Mouse (Mus musculus) kidney, postnatal 0 days (tissue): Measurements from ENCODE around the gene Prcp. TPM values are rescaled to one million over a fixed set of nuclear protein-coding genes. Genes with fewer than 3 reads are reported as not detected.
A peak's percentile ranks its signal among the peaks of the same experiment; 100 is the strongest.

ENCODE experiments used
- ATAC-seq: fragments of 200-750 bp; cut with Nextera tagmentation; replicated peaks from 2 replicates; pipeline ENCODE4 v1.8.0; 2017; ENCODE audit warnings: low read depth, moderate number of reproducible peaks, moderate TSS enrichment, moderate library complexity; ENCODE audit not compliant: low FRiP score
- DNase-seq: peaks from one replicate; pipeline ENCODE4 v3.0.0-alpha.2; 2016; ENCODE audit warnings: low spot score
- H3K27ac ChIP-seq: fragments of 300-500 bp; sonication (generic); 2 replicates; pipeline ENCODE4 v1.5.1; 2014; ENCODE audit warnings: mild to moderate bottlenecking
- H3K27me3 ChIP-seq: fragments of 300-500 bp; sonication (generic); 2 replicates; pipeline ENCODE4 v1.6.1; 2014; ENCODE audit warnings: low read length, mixed read lengths; ENCODE audit not compliant: insufficient read depth
- H3K36me3 ChIP-seq: fragments of 300-500 bp; sonication (generic); 2 replicates; pipeline ENCODE4 v1.6.1; 2014; ENCODE audit warnings: low read length, mixed read lengths; ENCODE audit not compliant: insufficient read depth
- H3K4me1 ChIP-seq: fragments of 300-500 bp; sonication (generic); replicated peaks from 2 replicates; pipeline ENCODE4 v1.6.1; 2014; ENCODE audit warnings: antibody characterized with exemption, low read length, mixed read lengths; ENCODE audit not compliant: insufficient read depth
- H3K4me2 ChIP-seq: fragments of 300-500 bp; sonication (generic); 2 replicates; pipeline ENCODE4 v1.6.1; 2014; ENCODE audit warnings: mild to moderate bottlenecking, low read length, moderate library complexity, mixed read lengths
- H3K4me3 ChIP-seq: fragments of 300-500 bp; sonication (generic); replicated peaks from 2 replicates; pipeline ENCODE4 v1.5.1; 2014; ENCODE audit warnings: low read depth, low read length
- H3K9ac ChIP-seq: fragments of 300-500 bp; sonication (generic); 2 replicates; pipeline ENCODE4 v1.6.1; 2014; ENCODE audit warnings: low read depth, low read length
- H3K9me3 ChIP-seq: fragments of 300-500 bp; sonication (generic); replicated peaks from 2 replicates; pipeline ENCODE4 v1.6.1; 2016; ENCODE audit warnings: low read length, inconsistent platforms, mixed read lengths
- CTCF ChIP-seq: IDR thresholded peaks from 2 replicates; pipeline ENCODE4 v1.5.1; 2016; ENCODE audit warnings: antibody characterized with exemption, low read depth, mild to moderate bottlenecking, moderate library complexity
- WGBS: fragments of 180-500 bp; shearing (Covaris S2); extraction: QIAGEN DNeasy Blood & Tissue Kit; methylation state at CpG from one replicate; pipeline ENCODE4 v1.1.7; 2014; 5-methylcytosine and 5-hydroxymethylcytosine counted together
- polyA plus RNA-seq: library from polyadenylated mRNA; unstranded; fragments of >200 nt; fragmentation: Nextera tagmentation; extraction: Ambion mirVana; gene quantifications from 2 replicates; pipeline ENCODE4 v1.2.1, GENCODE M21; 2015

Prcp gene
- polyA plus RNA-seq, 1 experiment from 2014 or later, result 21.9 TPM

GRCm38 (mm10) chr7:92876066-92876465 lies 1.8 kb downstream of the Prcp start:
- Histone ChIP-seq H3K27ac (no peak overlapping the region), H3K36me3 (no peaks in the 10 kb centered on the region), H3K4me3 (peak overlapping the region; percentile 58; the same call in 1 of the 2 replicates), H3K4me2 (peak overlapping the region; percentile 68), H3K9me3 (no peaks in the 10 kb centered on the region), H3K27me3 (no peaks in the 10 kb centered on the region), H3K9ac (no peak overlapping the region; the same call in 1 of the 2 replicates), H3K4me1 (peaks cover 6% of the 10 kb centered on the region; the same call in 1 of the 2 replicates)
- 17% methylated on average over 3 of the region's 3 CpGs for WGBS
- no peak for ATAC-seq
- peak; percentile 23 for DNase-seq
- TF ChIP-seq CTCF, result no peak

- peak overlapping the region; percentile 86 for H3K27ac ChIP-seq
- H3K4me2 ChIP-seq, result peak overlapping the region; percentile 68
- no peaks in the 10 kb centered on the region for H3K9me3 ChIP-seq
- WGBS, result 6% methylated on average over 7 of the region's 7 CpGs
- H3K36me3 ChIP-seq, result no peaks in the 10 kb centered on the region
- no peaks in the 10 kb centered on the region for H3K27me3 ChIP-seq
- no peak for TF ChIP-seq CTCF
- peaks cover 6% of the 10 kb centered on the region; the same call in 1 of the 2 replicates for H3K4me1 ChIP-seq
- no peak for ATAC-seq
- peak overlapping the region; percentile 52; the same call in 1 of the 2 replicates for H3K9ac ChIP-seq
- H3K4me3 ChIP-seq, result peak overlapping the region; percentile 32
- DNase-seq, result peak; percentile 92
These were observed 2.3 kb downstream of the Prcp start for GRCm38 (mm10) chr7:92876538-92876937.

- H3K27me3 ChIP-seq, result no peaks in the 10 kb centered on the region
- no peak overlapping the region for H3K27ac ChIP-seq
- no peak overlapping the region for H3K9ac ChIP-seq
- no peak overlapping the region for H3K4me3 ChIP-seq
- H3K36me3 ChIP-seq, result no peaks in the 10 kb centered on the region
- peaks cover under 1% of the 10 kb centered on the region; the same call in 1 of the 2 replicates for H3K4me1 ChIP-seq
- no peak for DNase-seq
- no peak for TF ChIP-seq CTCF
- ATAC-seq, result no peak
- 75% methylated on average over 7 of the region's 7 CpGs for WGBS
- no peak overlapping the region for H3K4me2 ChIP-seq
- H3K9me3 ChIP-seq, result no peaks in the 10 kb centered on the region
These were observed 4.5 kb downstream of the Prcp start for GRCm38 (mm10) chr7:92878575-92879285.

- H3K9me3 ChIP-seq, result no peaks in the 10 kb centered on the region
- no peaks in the 10 kb centered on the region for H3K4me1 ChIP-seq
- H3K36me3 ChIP-seq, result no peaks in the 10 kb centered on the region
- TF ChIP-seq CTCF, result no peak
- no peak overlapping the region for H3K27ac ChIP-seq
- no peak for ATAC-seq
- no peak overlapping the region for H3K4me2 ChIP-seq
- no peak overlapping the region for H3K4me3 ChIP-seq
- no peak overlapping the region for H3K9ac ChIP-seq
- H3K27me3 ChIP-seq, result no peaks in the 10 kb centered on the region
- no peak for DNase-seq
- 87% methylated on average over 9 of the region's 9 CpGs for WGBS
These were observed 9.8 kb downstream of the Prcp start for GRCm38 (mm10) chr7:92883850-92884716.

- H3K4me3 ChIP-seq, result no peak overlapping the region
- ATAC-seq, result 0 out of 2 replicates have a peak, but pooled peaks have one; percentile 66
- 66% methylated on average over 6 of the region's 6 CpGs for WGBS
- H3K27ac ChIP-seq, result 0 out of 2 replicates have a peak overlapping the region, but pooled peaks have one; percentile 47
- no peak for TF ChIP-seq CTCF
- no peaks in the 10 kb centered on the region for H3K4me1 ChIP-seq
- DNase-seq, result no peak
- H3K36me3 ChIP-seq, result no peaks in the 10 kb centered on the region
- H3K9me3 ChIP-seq, result no peaks in the 10 kb centered on the region
- H3K9ac ChIP-seq, result no peak overlapping the region
- H3K4me2 ChIP-seq, result no peak overlapping the region
- no peaks in the 10 kb centered on the region for H3K27me3 ChIP-seq
These were observed 10.9 kb downstream of the Prcp start for GRCm38 (mm10) chr7:92884998-92885660.

GRCm38 (mm10) chr7:92886801-92887200 lies 12.5 kb downstream of the Prcp start:
- Histone ChIP-seq H3K9ac (no peak overlapping the region), H3K36me3 (no peaks in the 10 kb centered on the region), H3K4me1 (no peaks in the 10 kb centered on the region), H3K27me3 (no peaks in the 10 kb centered on the region), H3K4me2 (no peak overlapping the region), H3K27ac (no peak overlapping the region), H3K4me3 (no peak overlapping the region), H3K9me3 (no peaks in the 10 kb centered on the region)
- ATAC-seq (no peak), DNase-seq (no peak)
- WGBS, result 68% methylated on average over 7 of the region's 7 CpGs
- TF ChIP-seq CTCF, result no peak
